Mouse (Mus musculus) testis, adult 2 months (tissue): ENCODE measurements around the gene Myl4.

Experiments
- CTCF ChIP-seq: fragments of 200-500 bp; IDR thresholded peaks from 2 replicates; pipeline ENCODE4 v1.5.1; 2012; ENCODE audit warnings: low read depth, mild to moderate bottlenecking, inconsistent platforms, low read length, moderate library complexity; ENCODE audit not compliant: control insufficient read depth, insufficient read depth, insufficient replicate concordance
- POLR2A ChIP-seq: fragments of 200-500 bp; IDR thresholded peaks from 2 replicates; pipeline ENCODE4 v1.6.1; 2012; ENCODE audit warnings: low read depth, mild to moderate bottlenecking, inconsistent platforms, low read length, moderate library complexity; ENCODE audit not compliant: control insufficient read depth

DNA sequence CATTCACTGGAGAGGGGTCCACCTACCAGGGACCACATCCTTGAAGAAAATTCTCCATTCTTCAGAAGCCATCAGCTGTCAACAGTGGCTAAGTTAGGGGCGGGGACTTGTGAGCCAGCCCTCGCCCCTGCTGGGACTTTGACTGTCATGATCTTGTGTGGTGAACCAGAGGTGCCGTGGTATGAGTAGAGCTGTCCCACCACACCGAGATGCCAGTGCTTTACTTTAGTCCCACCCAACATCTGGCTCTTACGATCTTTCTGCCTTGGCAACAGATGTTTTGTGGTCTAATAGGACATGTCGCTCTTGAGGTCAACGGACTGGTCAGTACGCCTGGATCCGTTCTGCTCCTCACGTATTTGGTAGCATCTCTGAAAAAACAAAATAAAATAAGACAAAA, 63.1 kb downstream of the Myl4 start:
- no peak for TF ChIP-seq CTCF
- no peak for TF ChIP-seq POLR2A
